ENCODE assay signal across 19 mouse cellular contexts in genomic region chr2:131447566-131448330, GRCm38 (mm10). TPM values are rescaled to one million over a fixed set of nuclear protein-coding genes. Genes with fewer than 3 reads are reported as not detected.
A peak's percentile ranks its signal among the peaks of the same experiment; 100 is the strongest.
DNase-seq lines count a peak whose midpoint lies in the region; ATAC-seq and TF ChIP-seq lines count a peak whose summit lies in the region.
"Had no signal": no experiment of that assay in that cellular context is flagged by ENCODE, and none has a peak within 500 bp of the region (broad histone marks: within the 10 kb centered on the region; RNA-seq: fewer than 3 reads in every experiment).

No protein-coding gene starts in this region.

- no peak for ATAC-seq in heart, embryonic 11.5 days (replicated peaks; ENCODE audit: insufficient number of reproducible peaks, low FRiP score, low TSS enrichment)
- ATAC-seq: forebrain, embryonic 13.5 days had no signal

- TF ChIP-seq CTCF in lung, adult 2 months (IDR thresholded peaks at IDR 0.05; ENCODE audit: insufficient read depth, low read length) = no peak

- WGBS in heart, embryonic 11.5 days (ENCODE audit: insufficient replicate concordance) = 78% methylated on average over 8 of the region's 8 CpGs
- WGBS in lung, adult 2 months = 75% methylated on average over 8 of the region's 8 CpGs

- H3K27me3 ChIP-seq in heart, embryonic 11.5 days (ENCODE audit: control insufficient read depth, insufficient read depth, low read length) = no peaks in the 10 kb centered on the region
- H3K27me3 ChIP-seq: embryonic facial prominence, embryonic 12.5 days; forebrain, embryonic 13.5 days; neural tube, embryonic 12.5 days had no signal

- intact Hi-C loops in heart, postnatal 14 days (cut with DNase I) = no loop called here

- H3K9me3 ChIP-seq in heart, embryonic 11.5 days (replicated peaks; ENCODE audit: control insufficient read depth, low read length) = no peaks in the 10 kb centered on the region
- H3K9me3 ChIP-seq: embryonic facial prominence, embryonic 12.5 days; forebrain, embryonic 13.5 days; midbrain, embryonic 10.5 days; neural tube, embryonic 12.5 days had no signal

- H3K9ac ChIP-seq in heart, embryonic 11.5 days (ENCODE audit: low read depth, low read length) = no peak overlapping the region
- H3K9ac ChIP-seq: embryonic facial prominence, embryonic 12.5 days; forebrain, embryonic 13.5 days; neural tube, embryonic 12.5 days had no signal

- H3K4me2 ChIP-seq in heart, embryonic 11.5 days = no peak overlapping the region
- H3K4me2 ChIP-seq: embryonic facial prominence, embryonic 12.5 days; forebrain, embryonic 13.5 days; neural tube, embryonic 12.5 days had no signal

- no peaks in the 10 kb centered on the region for H3K4me1 ChIP-seq in heart, embryonic 11.5 days (ENCODE audit: control insufficient read depth, insufficient read depth, low read length)
- H3K4me1 ChIP-seq in lung, adult 2 months (ENCODE audit: control insufficient read depth, insufficient read depth, low read length) = no peaks in the 10 kb centered on the region
- H3K4me1 ChIP-seq: embryonic facial prominence, embryonic 12.5 days; forebrain, embryonic 13.5 days; midbrain, embryonic 10.5 days; neural tube, embryonic 12.5 days had no signal

- H3K4me3 ChIP-seq in heart, embryonic 11.5 days (ENCODE audit: low read depth, low read length) = no peak overlapping the region
- H3K4me3 ChIP-seq in lung, adult 2 months (replicated peaks; ENCODE audit: extremely low read depth, low read depth, low read length) = no peak overlapping the region
- H3K4me3 ChIP-seq: embryonic facial prominence, embryonic 12.5 days; erythroblast, embryonic 14.5 days; forebrain, embryonic 13.5 days; midbrain, embryonic 10.5 days; neural tube, embryonic 12.5 days had no signal

- no peak overlapping the region for H3K27ac ChIP-seq in heart, embryonic 11.5 days (ENCODE audit: low read depth, low read length)
- H3K27ac ChIP-seq: embryonic facial prominence, embryonic 12.5 days; forebrain, embryonic 13.5 days; kidney, postnatal 0 days; midbrain, embryonic 10.5 days; neural tube, embryonic 12.5 days had no signal

- TF ChIP-seq POLR2A in lung, adult 2 months (IDR thresholded peaks at IDR 0.05; ENCODE audit: borderline replicate concordance, extremely low read depth, low read depth, low read length) = no peak

- H3K36me3 ChIP-seq in heart, embryonic 11.5 days (ENCODE audit: control insufficient read depth, insufficient read depth, low read length) = no peaks in the 10 kb centered on the region
- H3K36me3 ChIP-seq: embryonic facial prominence, embryonic 12.5 days; midbrain, embryonic 10.5 days; neural tube, embryonic 12.5 days had no signal

- peak; percentile 97 for DNase-seq in heart, adult 11 months
- DNase-seq in 3134 (ENCODE audit: extremely low read depth, insufficient read length, low spot score) = peak; percentile 63
- DNase-seq in gastrocnemius, postnatal 10 days = peak; percentile 25
- peak; percentile 40 to 45 for DNase-seq in heart, postnatal 14 days
- DNase-seq in kidney, adult 9 months = no peak
- no peak for DNase-seq in thymus, postnatal 0 days (ENCODE audit: low spot score)
- no peak for DNase-seq in lung, adult 2 months
- DNase-seq: adrenal gland, postnatal 25 days; B cell, adult 2 months; cerebellum, adult 11-12 months; right cerebral cortex, postnatal 4 days; thymus, postnatal 25 days had no signal

RNA-seq across cellular contexts. Expression of gene Smox, which starts 43.5 kb away (rescaled TPM):
- 16.5 and 19.7 TPM in 2 replicates for polyA plus RNA-seq in heart, embryonic 11.5 days (2014; fragmentation: Nextera tagmentation; extraction: Ambion mirVana)
- 10 to 100 TPM; 25.9 to 28.9 TPM for total RNA-seq in gastrocnemius, postnatal 10 days (2021)
- 10 to 100 TPM; 37.0 to 40.6 TPM for total RNA-seq in heart, postnatal 14 days (2021)
- 35.6 and 40.4 TPM in 2 replicates for polyA plus RNA-seq in thymus, postnatal 0 days (2015; fragmentation: Nextera tagmentation; extraction: Ambion mirVana)
- polyA plus RNA-seq in lung, adult 2 months (2012; rRNA removed) = 28.4 and 29.6 TPM in 2 replicates

Comparison
In these comparisons a context has a peak if more than half of its experiments do, and no peak if none do; other contexts are left out.
1. DNase-seq: peak in heart, adult 11 months (single experiment), 3134 (single experiment), gastrocnemius, postnatal 10 days (single experiment) and heart, postnatal 14 days (2 of 2); none in kidney, adult 9 months (single experiment), thymus, postnatal 0 days (single experiment) and lung, adult 2 months (single experiment).